Mouse (Mus musculus) 416B (cell line): Measurements from ENCODE around the gene Olfr1177-ps.

Experiments
- DNase-seq: peaks from one replicate; pipeline ENCODE4 v3.0.0; 2011; ENCODE audit warnings: low read depth

The Olfr1177-ps gene

DNA sequence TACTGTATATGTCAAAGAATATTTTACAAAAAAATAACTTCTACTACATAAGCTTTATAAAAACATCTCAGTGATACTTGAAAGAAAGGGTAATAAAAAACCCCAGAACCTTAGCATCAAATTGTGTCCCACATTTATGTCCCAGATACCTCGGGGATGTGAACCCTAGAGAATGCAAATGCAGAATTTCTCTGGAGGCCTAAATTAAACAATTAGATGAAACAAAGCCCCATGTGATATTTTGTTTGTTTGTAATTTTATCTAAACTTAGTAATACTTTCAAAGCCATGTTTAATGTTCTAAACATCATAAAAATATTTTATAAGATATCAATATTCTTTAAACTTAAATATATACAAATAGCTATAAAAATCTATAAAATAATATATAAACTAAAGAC is at the start of gene Olfr1177-ps:
Gene Olfr1177-ps (minus strand): TSS at position 101 of the 400 bp plus-strand sequence.
- DNase-seq: no peak

DNA sequence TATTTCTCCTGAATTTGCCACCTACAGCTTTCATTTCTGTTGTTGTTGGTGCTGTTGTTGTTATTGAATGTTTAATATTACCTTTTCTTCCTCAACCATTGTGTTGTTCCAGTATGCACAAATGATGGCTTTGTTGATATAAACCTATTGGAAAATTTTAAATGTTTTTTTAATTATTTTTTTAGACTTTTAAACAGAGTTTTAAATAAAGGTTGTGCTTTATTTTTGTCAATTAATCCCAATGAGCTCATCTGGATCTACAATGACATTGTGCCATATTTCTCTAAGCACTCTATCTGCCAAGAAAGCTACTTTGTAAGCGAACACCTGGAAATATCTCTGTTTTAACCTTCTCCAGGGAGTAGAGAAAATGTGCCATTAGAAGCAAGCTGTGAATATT is 40.5 kb upstream of the Olfr1177-ps start, which contains the start of gene Olfr1178:
Gene Olfr1178 (plus strand): TSS at position 301 of the 400 bp plus-strand sequence.
- no peak for DNase-seq

DNA sequence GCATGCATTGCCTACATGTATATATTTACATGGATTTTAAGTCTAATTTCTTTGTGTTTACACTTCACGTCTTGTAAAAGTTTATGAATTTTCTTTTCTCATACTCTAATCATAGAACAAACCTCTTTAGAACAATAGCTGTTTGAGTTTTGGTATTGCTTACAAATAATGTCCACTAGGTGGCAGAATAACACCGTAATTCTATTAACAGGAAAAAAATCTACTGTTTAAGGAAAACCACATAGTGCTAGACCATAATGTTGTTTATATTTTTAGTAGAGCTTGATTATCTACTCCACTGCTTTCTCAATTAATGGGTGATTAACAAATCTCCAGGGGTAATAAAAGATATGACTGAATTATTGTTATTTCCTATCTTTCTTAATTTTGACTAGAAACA is 10.0 kb upstream of the Olfr1177-ps start:
- peak; percentile 77 for DNase-seq

DNA sequence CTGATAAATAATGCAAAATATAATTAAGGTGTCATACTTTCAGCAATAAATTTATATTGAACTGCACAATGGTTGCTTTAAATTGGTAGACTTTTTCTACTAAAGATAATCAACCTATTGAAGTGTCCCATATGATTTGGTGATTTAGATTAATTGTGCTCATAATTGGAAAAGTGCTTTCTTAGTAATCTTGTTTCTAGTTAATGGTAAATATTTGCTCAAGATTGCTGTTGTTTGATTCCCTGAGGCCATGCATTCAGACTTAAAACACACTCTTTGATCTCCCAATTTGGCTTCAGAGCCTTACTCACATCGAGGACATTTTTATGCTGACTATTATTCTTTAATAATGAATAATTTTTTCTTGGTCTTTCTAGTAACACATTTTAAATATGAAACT is 9.9 kb downstream of the Olfr1177-ps start, which contains the start of gene Olfr1176:
Gene Olfr1176 (plus strand): TSS at position 301 of the 400 bp plus-strand sequence.
- no peak for DNase-seq

DNA sequence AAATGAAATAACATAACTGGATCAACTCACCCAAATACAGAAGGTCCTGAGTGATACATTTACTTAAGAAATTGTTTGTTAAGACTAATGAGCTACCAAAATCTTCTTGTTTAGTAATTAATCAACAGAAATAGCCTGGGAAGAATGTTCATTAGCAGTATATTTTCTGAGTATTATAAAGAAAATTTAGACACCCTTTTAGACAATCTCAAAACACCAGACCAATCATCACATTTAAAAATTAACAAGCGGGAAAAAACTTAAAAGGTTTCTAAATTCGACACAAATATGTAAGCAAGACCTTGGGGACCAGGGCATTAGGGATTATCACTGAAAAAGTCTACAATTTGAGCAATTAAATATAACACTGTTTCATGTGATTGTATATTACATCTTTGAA is 19.2 kb downstream of the Olfr1177-ps start, which contains the start of gene Olfr1175-ps:
Gene Olfr1175-ps (minus strand): TSS at position 101 of the 400 bp plus-strand sequence.
- no peak for DNase-seq

DNA sequence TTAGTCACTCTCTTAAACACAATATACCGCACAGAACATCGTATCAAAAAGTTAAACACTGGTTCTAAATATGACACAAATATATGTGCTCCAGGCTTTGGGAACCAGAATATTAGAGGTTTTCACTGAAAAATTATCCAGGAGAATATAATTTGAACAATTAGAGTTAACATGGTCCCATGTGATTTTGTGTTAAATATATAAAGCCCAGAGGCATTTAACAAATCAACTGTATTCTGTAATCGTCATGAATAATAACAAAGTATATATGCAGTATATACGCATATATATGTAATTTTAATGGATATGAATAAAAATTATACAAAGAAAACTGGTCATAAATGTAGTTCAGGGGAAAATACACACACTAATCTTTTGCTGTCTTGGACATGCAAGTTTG is 31.3 kb downstream of the Olfr1177-ps start, which contains the start of gene Olfr1174-ps:
Gene Olfr1174-ps (minus strand): TSS at position 101 of the 400 bp plus-strand sequence.
- no peak for DNase-seq
